Mouse (Mus musculus) cerebellum, postnatal 4 days (tissue): ENCODE data around the gene Slc7a8.
"Not testable (repeated sequence)": the region's sequence is repeated elsewhere in the genome, so short reads cannot be mapped to it uniquely, and the experiment has no call there.

ENCODE experiments used
- DNase-seq, 2 experiments: peaks; one replicate each; pipeline ENCODE4 v3.0.0; 2022; ENCODE audit warnings: low spot score in 2 of 2, mixed read lengths in 1 of 2

Gene Slc7a8

DNA sequence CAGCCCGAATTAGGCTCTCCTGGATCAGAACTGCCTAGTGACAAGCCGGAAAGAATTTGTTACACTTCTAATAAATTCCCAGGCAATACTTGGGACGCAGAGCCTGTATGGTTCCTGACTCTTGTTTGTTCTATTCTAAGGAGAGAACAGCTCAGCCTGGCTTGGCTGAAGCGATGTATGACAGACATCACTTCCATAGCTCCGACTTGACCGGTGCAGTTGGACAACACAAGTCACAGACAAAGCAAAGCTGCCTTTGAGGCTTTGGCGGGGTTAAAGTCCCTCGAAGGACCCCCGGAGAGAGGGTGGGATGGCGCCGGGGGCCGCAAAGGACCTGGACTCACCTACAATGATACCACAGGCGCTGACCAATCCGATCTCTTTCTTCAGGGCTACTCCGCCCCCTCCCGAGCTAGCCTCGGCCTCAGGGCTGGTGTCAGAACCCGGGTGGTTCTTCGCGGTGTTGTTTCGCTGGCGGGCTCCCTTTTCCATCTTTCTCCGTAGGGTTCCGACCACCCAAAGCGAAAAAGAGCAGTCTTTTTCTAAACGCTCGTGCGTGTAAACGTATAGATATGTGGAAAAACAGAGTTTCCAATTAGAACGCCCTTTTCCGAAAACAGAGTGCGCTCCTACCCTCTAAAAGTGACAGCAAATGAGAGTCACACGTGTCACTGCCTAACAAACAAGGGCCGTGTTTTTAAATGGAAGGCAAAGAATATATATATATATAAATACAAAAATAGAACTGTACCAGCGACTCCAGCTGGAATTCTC is 723 bp downstream of the Slc7a8 start:
- peak in 1 of 2 experiments; percentile 39 for DNase-seq

GRCm38 (mm10) chr14:54780084-54780483 is 1.7 kb downstream of the Slc7a8 start:
- no peak for DNase-seq

DNA sequence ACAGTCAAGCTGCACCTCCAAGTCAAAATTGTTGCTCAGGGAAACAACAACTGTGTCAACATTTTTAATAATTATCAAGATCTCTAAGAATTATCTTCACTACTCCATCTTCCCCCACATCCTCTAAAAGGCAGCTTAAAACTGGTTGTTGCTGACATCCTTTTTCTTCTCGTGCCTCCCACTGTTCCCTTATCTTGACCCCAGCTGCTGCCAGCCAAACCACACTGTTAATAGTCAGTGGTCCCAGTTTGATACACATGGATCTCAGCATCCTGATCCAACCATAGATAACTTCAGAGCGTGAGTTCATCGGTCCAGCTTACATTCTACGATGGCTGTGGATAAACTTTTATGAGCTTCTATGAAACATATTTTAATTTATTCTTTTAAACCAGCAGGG is 3.9 kb downstream of the Slc7a8 start:
- no peak for DNase-seq

DNA sequence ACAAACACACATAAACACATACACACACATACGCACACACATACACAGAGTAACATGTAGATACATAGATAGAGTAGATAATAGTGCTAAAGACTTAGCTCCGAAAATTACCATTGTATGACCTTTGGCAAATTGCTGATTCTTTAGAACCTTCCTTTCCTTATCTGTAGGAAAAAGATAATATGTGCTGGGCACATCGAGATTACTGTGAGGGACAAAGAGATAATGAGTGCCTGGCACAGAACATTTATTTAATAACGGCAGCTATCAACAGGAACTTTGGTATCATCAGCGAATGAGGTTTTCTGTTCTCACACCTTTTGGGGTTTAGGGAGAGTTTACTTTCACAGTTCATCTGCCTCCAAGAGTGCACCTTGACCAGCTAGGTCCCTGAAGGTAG is 5.0 kb downstream of the Slc7a8 start:
- no peak for DNase-seq

DNA sequence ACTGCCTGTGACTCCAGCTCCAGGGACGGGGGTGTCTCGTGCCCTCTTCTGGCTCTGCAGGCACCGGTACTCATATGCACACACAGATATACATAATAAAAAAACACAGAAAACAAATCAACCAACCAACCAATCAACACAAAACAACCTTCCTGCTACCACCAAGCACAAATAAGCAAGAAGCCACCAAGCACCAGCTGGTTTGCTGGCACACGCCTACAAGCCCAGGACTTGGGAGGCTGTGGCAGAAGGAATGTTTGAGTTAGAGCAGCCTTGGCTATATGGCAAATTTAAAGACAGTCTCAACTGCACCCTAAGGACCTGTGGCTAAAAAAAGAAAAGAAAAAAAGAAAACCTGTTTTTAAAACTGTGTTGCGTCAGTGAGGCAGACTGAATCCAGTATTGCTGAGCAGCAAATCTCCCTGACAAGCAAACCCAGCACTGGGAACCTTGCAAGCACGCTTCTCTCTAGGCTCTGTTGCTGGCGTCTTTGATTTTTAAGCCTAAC is 6.2 kb downstream of the Slc7a8 start:
- no peak for DNase-seq

GRCm38 (mm10) chr14:54772333-54772856 is 9.4 kb downstream of the Slc7a8 start:
- no peak for DNase-seq

- DNase-seq: no peak
These were observed 11.4 kb downstream of the Slc7a8 start for GRCm38 (mm10) chr14:54770373-54770772.

DNA sequence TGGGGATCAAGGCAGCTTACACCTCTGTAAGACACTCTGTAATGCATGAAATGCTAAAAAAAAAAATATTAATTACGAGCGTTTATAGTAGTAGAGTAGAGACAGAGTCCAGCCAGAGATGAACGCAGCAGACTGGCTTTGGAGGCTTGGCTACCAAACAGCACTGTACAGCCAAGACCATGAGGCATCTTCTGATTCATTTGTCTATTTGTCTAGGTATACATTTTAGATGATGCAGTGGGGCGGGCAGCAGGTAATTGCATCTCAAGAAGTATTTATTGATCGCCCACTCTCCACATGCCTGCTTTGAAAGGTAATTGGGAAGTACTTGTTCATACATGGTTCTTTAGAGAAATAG is 12.7 kb downstream of the Slc7a8 start:
- no peak for DNase-seq

DNA sequence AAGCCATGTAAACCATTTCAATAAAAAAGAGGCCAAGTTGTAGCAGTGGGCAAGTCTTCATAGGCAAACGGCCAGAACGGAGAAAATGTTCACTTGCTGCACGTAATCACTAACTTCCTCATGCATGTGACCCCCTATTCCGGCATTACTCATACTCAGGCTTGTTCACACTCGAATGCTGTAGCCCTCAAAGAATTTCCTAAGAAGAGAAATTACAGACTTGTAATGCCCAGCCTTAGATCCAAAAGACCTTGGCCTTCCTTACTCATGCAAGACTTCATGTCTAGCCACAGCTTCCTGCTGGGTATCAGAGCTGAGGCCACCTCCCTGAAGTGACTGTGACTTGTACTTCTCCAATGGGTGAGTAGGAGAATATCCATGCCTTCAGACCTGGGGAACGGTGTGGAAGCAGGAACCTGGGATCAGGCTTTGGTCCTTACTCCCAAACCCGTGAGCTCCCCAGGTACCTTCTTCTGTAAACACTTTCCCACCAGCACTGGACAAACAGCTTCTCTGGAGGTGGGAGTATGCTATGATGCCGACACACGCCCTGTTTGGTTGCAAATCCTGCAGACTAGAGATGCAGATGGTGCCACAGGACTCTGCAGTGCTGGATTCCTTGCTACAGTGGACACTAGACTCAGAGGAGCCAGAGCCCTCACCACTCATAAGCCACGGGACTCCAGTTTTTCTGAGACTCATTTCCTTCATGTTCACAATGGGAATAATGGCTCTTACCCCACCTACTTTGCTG is 13.3 kb downstream of the Slc7a8 start:
- no peak for DNase-seq

- DNase-seq: not testable (repeated sequence)
These were observed 14.8 kb downstream of the Slc7a8 start for GRCm38 (mm10) chr14:54766937-54767336.

DNA sequence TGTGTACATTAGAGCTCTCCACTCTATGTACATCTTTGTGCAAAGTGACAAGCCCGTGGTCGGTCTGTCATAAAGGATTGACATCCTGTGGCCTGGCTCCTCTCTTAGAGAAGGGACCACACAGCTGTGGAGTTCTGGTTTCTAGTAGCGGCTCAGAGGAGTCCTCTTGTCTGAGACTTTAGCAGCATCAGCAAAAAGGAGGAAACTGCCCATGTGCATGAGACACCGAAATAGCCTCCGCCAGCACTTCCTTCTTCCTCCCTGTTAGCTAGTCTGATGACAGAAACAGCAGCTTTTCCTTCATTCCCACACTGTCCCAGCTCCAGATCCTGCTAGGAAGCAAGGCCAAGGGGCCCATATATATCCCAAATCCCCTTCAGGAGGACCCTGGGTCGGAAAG is 25.4 kb downstream of the Slc7a8 start:
- no peak for DNase-seq

DNA sequence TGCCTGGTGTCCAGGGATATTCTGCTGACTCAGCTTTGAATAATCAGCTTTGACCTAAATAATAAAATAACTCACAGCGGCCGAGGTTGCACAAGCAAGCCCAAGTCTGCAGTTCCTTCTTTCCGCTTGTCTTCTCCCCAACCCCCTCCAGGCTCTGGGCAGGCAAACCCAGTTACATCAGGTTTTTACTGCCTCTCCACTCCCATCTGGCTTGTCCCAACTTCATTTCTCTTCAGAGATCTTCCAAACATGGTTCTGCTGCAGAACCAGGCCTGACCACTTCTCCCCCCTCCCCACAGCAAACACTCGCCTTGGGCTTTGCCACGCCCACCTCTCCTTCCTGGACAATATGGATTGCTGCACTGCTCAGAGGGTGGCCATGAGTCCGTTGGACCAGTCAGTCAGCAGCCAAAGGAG is 27.1 kb downstream of the Slc7a8 start:
- DNase-seq: peak in 1 of 2 experiments; percentile 18

- no peak for DNase-seq
These were observed 27.7 kb downstream of the Slc7a8 start for GRCm38 (mm10) chr14:54753986-54754601.

- DNase-seq: no peak
These were observed 28.8 kb downstream of the Slc7a8 start for GRCm38 (mm10) chr14:54752938-54753337.

DNA sequence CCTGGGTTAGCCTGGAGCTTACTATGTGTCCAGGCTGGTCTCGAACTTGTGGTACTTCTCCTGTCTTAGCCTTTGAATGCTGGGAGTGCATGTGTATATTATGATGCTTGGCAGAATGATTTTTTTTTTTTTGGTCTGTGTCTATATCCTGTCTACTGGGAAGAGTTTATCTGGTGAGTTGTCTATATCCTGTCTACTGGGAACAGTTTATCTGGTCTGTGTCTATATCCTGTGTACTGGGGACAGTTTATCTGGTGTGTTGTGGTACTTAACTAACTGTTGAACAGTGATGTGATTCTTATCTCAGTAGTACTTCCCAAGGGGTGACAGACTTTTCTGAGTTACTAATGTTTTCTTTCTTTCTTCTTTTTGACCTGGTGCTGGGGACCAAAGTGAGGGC is 30.0 kb downstream of the Slc7a8 start:
- DNase-seq: no peak

DNA sequence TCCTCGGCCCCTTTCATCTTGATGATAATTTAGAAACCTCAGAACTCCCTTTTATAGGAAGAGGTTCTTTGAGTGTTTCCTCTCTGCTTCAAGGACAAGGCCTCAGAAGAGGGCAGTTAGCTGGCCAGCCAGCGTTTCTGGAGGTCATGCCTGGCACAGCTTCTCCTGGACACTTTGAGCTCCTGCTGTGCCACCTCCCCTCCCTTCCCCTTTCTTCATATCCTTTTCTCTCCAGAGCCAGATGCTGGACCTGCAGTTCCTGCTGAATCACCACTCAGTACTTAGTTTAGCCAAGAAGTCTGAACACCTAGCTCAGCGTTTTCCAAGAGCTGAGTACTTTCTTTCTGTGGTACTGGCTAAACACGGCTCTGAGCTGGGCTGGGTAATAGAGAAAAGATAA is 32.5 kb downstream of the Slc7a8 start:
- DNase-seq: no peak

DNA sequence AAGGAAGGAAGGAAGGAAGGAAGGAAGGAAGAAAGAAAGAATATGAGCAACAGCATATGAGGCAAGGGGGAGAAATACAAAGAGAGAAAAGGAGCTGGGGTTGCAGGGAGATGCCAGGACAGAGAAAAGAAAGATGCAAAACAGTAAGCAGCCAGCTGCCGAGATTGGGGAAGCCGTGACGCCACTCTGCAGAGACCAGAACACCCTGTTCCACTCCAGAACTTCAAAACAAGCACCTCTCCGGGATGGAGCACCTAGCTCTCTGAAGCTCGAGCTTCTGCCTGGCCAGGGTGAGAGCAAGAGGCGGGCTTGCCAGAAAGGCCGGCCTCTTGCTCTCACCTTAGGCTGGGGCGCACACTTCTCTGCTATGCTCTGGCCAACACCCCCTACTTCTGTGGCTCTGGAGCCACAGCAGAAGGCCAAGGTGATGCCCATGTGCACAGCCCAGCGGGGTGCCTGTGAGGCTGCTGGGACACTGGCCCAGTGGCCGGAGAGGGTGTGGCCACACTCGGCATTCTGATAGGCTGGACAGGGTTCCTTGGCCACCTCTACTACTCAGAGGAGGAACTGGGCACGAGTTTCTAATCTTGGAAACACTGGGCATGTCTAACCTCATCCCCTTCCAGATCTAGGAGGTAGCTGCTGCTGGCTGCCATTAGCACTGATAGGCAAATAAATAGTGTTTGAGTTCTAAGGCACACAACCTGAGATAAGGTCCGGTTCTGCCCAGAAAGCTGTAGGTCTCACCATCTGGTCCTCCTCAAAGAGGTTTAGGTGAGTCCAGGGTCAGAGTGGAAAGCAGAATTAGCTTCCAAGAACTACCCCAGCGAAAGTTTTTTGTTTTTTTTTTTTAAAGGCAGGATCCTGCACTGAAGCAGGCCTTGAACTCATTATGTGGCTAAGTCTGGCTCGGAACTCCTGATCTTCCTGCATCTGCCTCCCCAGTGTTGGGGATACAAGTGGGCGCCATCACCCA is 33.5 kb downstream of the Slc7a8 start:
- no peak for DNase-seq

GRCm38 (mm10) chr14:54746038-54746437 is 35.7 kb downstream of the Slc7a8 start:
- DNase-seq: no peak

DNA sequence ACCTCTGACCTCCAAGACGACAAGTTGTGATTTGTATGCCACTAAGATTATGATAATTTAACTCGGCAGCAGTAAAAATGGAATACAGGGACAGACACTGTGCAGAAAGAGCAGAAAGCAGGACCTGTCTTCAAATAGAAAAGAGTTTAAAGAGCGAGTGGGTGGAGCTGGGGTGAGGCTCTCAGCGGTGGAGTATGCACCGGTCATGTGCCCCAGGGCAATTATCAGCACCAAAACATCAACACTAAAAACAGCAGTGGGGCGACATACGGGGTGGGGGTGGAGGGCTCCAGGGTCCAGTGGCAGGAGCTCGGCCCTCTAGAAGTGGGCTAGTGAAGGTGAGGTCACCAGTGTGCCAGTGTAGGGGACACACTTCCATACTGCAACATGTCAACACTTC is 37.3 kb downstream of the Slc7a8 start:
- DNase-seq: no peak

DNA sequence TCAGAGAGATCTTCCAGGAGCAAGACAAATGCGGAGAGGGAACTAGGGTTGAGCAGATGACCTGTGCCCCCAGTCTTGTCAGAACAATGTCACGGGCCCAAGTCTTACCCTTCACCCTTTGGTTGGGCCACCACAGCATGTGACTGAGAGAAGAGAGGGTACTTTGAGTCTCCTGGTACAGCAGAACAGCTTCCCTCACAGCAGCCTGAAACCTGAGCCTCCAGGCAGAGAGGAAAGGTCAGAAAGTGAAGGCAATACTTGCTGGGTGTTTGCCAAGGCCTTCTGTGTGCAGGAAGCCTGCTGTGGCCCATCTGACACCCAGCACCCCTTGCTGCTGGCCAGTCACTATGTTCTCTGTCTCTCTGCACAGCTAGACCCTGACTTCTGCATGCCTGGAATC is 39.4 kb downstream of the Slc7a8 start:
- no peak for DNase-seq

GRCm38 (mm10) chr14:54741721-54742120 is 40.0 kb downstream of the Slc7a8 start:
- no peak for DNase-seq
